Mouse (Mus musculus): Measurements from ENCODE around the gene Usp50.

Gene Usp50

GRCm38 (mm10) chr2:126783370-126783769 is at the start of gene Usp50:
Gene Usp50, minus strand, starts transcription at chr2:126783470.
- in situ Hi-C loops (cut with MboI, MseI): loop anchor here (5.0 to 10.0 kb wide), 2 partner anchors 191 to 221 kb away; partner anchors contain the start of gene Ap4e1

DNA sequence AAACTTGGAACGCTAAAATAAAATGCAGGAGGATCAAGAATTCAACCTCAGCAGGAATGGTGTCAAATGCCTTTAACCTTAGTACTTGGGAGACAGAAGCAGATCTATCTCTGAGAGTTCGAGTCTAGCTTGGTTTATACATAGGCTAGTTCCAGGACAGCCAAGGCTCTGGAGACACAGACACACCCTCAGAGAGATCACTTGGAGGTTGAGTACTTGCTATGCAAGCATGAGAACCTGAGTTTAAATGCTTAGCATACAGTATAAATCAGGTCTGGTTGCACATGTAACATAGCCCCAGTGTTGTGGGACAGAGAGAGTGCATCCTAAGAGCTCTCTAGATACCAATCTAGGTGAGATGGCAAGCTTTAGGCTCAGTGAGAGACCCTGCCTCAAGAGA is 34.1 kb upstream of the Usp50 start:
- in situ Hi-C loops (cut with MboI, MseI): no loop called here

GRCm38 (mm10) chr2:126816644-126817347 is 33.5 kb upstream of the Usp50 start:
- in situ Hi-C loops (cut with MboI, MseI): no loop called here

DNA sequence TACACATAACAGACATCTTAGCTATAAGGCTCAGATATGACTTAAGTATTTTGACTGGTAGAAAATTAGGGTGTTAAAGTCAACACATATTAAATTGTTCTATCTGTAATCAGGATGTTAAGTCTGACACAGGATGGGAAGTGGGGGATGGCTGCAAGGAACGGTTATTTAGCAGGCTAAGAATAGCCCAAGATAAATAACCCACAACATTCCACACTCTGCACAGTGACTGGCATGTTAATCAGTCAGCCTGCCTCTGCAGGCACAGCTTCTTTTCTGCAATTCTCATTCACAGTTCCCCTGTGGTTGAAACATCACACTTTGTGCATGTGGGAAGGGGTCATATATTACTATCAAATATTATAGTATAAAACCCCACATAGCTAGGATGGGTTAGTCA is 32.6 kb upstream of the Usp50 start:
- in situ Hi-C loops (cut with MboI, MseI): no loop called here

DNA sequence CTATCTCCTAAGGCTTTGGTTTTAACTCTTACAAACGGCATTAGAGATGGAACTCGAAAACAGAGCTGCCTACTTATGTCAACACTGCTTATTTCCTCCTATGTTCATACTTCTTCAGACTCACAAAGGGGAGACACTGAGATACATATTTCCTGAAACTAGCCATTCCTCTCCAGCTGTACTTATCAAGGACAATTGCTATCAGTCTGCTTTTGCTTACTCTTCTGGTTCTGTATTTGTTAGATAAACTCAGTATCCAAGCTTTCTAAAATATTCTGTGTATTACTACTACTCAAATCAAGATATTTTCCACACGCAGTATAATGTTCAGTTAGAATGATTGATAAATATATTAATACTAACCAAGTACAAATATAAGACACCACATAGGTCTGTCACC is 18.7 kb upstream of the Usp50 start:
- in situ Hi-C loops (cut with MboI, MseI): no loop called here

- in situ Hi-C loops (cut with MboI, MseI): no loop called here
Measured at GRCm38 (mm10) chr2:126798455-126798854, 15.2 kb upstream of the Usp50 start.

DNA sequence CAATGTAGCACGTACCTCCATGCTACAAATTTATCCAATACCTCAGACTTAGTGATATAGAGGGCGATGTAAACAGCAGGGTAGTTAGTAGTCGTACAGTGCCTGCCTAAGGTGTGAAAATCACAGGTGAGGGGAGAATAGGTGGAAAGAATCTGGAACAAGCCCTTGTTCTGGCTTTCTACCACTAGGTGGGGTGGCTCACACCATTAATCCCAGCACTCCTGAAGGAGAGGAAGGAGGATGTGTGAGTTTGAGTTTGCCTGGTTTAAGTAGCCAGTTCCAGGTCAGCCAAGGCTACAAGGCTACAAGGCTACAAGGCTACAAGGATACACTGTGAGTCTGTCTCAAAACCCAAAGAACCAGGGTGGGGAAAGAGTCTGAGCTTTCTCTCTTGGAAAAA is 12.4 kb upstream of the Usp50 start:
- in situ Hi-C loops (cut with MboI, MseI): no loop called here

GRCm38 (mm10) chr2:126792611-126793010 is 9.3 kb upstream of the Usp50 start:
- in situ Hi-C loops (cut with MboI, MseI): no loop called here

- in situ Hi-C loops (cut with MboI, MseI): loop anchor here (10.0 kb wide), 1 partner anchor 217 kb away; the partner anchor contains the start of gene Ap4e1
Measured at GRCm38 (mm10) chr2:126787721-126788342, 4.6 kb upstream of the Usp50 start.

DNA sequence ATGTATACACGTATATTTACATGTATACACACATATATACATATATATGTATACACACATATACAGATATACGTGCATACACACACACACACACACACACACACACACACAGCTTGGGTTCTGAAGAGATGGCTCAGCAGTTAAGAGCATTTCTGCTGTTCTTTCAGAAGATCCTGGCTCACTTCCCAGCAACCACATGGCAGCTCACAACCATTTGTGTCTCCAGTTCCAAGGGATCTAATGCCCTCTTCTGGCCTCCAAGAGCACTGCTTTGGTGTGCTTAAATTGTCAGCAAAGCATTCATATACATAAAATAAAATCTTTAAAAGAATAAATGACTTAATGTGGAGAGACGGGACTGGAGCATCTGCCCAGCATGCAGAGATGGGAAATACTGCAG is 837 bp downstream of the Usp50 start:
- in situ Hi-C loops (cut with MboI, MseI): loop anchor here (5.0 to 10.0 kb wide), 2 partner anchors 190 to 222 kb away; partner anchors contain the start of gene Ap4e1

- in situ Hi-C loops (cut with MboI, MseI): loop anchor here (5.0 to 10.0 kb wide), 2 partner anchors 189 to 223 kb away; partner anchors contain the start of gene Ap4e1
Measured at GRCm38 (mm10) chr2:126781478-126781877, 1.8 kb downstream of the Usp50 start.

DNA sequence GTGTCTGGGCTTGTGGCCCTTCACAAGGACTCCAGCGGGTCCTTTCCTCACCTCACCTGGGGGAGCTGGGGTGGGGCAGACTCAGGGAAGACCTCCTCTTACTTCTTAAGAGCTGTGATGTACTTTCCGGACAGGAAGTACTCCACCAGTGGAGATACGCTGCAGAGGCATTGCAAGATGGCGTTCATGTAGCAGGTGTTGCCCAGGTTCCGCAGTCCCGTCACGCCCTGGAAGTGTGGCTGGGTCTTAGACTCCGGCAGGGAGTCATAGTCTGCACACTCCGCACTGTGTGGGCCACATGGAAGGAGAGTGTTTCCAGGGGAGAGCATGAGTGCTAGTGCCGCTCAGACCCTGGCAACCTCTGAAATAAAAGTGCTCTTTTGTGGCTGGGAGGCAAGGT is 3.0 kb downstream of the Usp50 start:
- in situ Hi-C loops (cut with MboI, MseI): loop anchor here (5.0 to 10.0 kb wide), 2 partner anchors 188 to 225 kb away; partner anchors contain the start of gene Ap4e1

- in situ Hi-C loops (cut with MboI, MseI): no loop called here
Measured at GRCm38 (mm10) chr2:126778806-126779205, 4.5 kb downstream of the Usp50 start.

DNA sequence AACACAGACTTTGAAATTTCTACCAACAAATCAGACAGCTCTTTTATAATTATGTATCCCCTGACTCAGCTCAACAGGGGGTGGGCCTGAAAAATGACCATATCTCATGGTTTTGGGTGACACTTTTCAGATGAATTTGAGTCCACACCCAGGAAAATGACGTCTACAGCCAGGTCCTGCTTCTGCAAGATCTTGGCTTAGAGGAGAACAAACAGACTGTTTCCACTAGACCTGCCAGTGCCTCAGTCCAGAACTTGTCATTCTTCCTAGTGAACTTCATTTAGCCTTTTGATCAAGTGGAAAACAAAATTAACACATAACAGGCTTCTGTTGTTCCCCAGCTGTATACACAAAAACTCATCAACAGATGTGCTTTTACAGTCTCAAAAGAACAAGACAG is 6.9 kb downstream of the Usp50 start:
- in situ Hi-C loops (cut with MboI, MseI): no loop called here

DNA sequence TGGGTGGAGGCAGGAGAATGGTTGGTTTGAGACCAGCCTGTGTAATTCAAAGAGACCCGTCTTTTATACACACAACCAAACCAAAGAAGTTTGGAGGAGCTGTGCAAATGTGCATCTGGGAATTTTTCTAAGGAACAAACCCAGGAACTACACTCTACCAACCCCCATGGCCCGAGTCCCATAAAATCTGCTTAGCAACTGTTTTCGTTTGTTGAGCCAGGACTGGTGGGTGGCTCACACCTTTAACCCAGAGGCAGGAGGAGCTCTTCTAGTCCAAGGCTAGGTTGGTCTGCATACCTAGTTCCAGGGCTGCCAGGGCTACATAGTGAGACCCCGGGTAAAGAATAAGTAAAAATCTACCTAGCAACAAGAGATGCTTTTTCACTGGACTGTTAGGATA is 7.3 kb downstream of the Usp50 start:
- in situ Hi-C loops (cut with MboI, MseI): no loop called here

- in situ Hi-C loops (cut with MboI, MseI): no loop called here
Measured at GRCm38 (mm10) chr2:126772217-126772616, 11.1 kb downstream of the Usp50 start.

DNA sequence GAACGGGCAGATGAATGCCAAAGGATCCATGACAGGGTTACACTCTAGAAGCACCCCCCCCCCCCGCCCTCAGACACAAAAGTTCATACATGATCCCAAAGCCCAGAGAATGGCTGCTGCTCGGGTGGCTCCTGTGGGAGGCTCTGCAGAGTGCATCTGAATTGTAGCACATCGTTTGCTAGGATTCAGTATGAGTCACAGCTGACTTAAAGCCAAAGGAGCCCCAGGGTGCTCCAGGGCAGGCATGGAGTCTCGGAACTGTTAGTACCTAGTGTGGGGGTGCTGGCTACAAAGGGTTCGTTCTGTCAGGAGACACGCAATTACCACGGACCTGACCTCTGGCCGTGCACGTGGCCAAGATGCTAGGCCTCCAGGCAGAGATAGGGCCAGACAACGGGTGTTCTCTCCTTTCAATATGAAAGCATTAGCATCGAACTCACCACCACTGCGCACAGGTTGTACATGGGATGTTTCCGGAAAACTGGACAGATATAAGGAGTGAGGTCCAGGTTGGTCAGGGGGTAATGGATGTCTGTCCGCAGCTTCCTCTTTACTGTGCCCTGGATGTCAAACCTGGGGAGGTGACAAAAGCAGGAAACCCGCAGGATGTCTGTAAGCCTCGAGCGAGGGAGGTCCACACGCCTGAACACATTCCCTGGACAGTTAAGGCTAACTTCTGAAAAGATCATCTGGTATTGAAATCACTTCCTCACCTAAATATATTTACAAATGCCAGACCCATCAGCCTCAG is 13.7 kb downstream of the Usp50 start:
- in situ Hi-C loops (cut with MboI, MseI): no loop called here

DNA sequence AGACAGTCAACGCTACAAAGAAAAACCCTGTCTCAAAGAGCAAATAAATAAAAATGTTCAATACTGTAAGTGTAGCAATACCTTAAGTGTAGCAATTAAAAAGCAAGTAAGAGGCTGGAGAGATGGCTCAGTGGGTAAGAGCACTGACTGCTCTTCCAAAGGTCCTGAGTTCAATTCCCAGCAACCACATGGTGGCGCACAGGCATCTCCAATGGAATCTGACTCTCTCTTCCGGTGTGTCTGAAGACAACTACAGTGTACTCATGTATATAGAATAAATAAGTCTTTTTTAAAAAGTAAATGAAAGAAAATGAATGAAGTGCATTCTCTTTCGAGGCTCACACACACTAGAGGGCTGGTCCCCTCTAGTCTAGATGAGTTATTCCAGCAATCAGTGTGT is 15.1 kb downstream of the Usp50 start:
- in situ Hi-C loops (cut with MboI, MseI): no loop called here

GRCm38 (mm10) chr2:126767599-126767998 is 15.7 kb downstream of the Usp50 start:
- in situ Hi-C loops (cut with MboI, MseI): no loop called here

- in situ Hi-C loops (cut with MboI, MseI): no loop called here
Measured at GRCm38 (mm10) chr2:126765867-126766582, 17.2 kb downstream of the Usp50 start.

DNA sequence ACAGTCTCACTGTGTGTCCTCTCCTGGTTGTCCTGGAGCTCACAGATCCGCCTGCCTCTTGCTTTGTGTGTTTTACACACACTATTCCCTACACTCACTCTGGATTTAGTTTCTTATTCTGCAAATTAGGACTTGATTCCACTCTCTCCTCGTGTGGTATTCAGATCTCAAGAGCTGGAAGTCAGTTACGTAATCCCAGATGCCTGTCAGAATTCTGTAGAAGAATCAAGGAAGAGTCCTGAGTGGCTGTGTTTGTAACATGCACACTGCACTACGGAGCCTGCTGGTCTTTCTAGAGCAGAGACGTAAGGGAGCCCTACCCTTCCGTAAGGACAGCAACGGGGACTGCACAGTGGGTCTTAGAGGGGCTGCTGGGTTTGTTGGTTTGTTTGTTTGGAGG is 23.9 kb downstream of the Usp50 start:
- in situ Hi-C loops (cut with MboI, MseI): no loop called here

GRCm38 (mm10) chr2:126755664-126756063 is 27.6 kb downstream of the Usp50 start:
- in situ Hi-C loops (cut with MboI, MseI): no loop called here
